Mouse (Mus musculus) left cerebral cortex, adult 8-10 months (tissue): ENCODE data around the gene Scn5a. TPM values are rescaled to one million over a fixed set of nuclear protein-coding genes. Genes with fewer than 3 reads are reported as not detected.

Experiments
- DNase-seq, 2 experiments: peaks; one replicate each; pipeline ENCODE4 v3.0.0; 2022; ENCODE audit warnings: low spot score in 2 of 2
- total RNA-seq, 4 experiments: library from RNA; stranded (reverse); gene quantifications; 2 replicates each; pipeline ENCODE4 v1.2.4; 2022

The Scn5a gene
- total RNA-seq, 4 experiments from 2014 or later: 3.5 to 4.6 (median 4.4) TPM

GRCm38 (mm10) chr9:119512993-119513392 lies 65.8 kb downstream of the Scn5a start:
- DNase-seq: no peak

DNA sequence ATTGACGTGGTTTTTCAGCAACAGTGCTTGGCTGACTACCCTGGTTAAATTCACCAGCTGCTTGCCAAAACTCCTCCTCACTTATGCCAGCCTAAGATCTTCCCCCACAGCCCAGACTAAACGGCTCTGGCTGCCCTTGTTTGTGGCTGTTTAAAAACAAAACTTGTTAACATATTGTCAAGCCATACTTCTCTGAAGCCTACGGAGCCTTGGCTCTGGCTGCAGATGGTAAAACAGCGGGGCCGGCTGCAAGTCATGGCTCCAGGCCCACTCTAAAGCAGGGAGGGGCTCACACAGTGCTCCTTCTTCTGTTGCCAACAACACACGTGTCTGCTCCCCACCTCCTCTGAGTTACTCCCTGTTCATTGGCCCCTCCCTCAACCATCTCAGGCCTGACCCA lies 67.9 kb downstream of the Scn5a start:
- DNase-seq: peak in 1 of 2 experiments; percentile 73

DNA sequence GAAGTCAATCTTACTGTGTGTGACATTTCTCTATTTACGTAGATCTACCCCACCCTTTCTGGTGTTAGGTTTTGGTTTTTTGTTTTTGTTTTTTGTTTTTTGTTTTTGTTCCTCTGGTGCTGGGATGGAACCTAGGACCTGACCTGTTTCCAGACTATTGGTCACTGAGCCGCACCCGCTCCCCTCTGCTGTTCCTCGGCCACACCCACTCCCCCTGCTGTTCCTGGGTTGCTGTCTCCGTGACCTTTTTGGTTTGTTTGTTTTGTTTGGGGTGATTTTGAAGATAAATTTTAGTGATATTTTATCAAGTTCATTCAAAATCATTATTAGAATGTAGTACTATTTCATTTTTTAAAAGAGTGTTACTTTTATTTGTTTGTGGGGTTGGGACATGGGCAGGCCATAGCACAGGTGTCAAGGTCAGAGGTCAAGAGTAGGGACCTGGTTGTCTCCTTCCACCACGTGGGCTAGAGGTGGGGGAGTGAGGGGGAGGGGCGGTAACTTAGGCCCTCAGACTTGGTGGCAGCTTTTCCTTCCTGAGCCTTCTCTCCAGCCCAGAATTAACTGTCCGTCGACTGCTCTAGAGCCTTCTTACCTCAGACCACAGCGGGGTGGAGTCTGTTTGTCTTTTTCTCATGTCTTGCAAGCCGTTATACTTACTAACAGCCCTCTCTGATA lies 73.7 kb downstream of the Scn5a start:
- no peak for DNase-seq

DNA sequence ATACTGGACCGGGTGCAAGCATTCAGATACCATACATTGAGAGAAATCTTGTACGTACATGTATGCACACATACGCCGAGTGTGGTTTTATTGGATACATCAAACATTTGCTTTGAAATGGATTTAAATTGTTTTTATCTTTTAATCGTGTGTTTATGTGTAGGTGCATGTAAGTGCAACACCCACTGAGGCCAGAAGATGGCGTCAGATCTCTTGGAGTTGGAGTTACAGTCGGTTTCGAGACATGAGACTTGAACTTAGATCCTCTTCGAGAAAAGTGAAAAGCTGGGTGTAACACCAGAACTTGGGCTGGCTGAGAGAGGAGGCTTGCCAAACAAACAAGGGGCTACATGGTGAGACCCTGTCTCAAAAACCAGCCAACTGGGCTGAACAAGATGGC lies 75.2 kb downstream of the Scn5a start:
- DNase-seq: no peak

- DNase-seq: no peak
These were observed 79.9 kb downstream of the Scn5a start for GRCm38 (mm10) chr9:119498885-119499284.

DNA sequence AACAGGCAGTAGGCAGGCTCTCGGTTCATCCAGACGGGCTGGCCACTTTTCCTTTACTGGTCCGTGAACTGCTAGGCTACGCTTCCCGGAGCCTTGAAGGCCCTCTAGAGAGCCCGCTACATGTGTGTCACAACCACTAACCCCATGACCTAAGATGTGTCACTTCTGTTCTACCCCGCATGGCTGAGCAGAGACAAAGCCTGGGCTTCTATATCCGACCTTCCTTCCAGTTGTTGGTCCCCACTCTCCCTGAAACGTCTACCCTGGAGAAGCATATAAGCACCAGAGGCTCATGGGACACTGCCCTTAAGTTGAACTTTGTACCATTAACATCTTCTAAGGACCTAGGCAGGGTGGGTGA lies 80.6 kb downstream of the Scn5a start:
- DNase-seq: no peak

- DNase-seq: no peak
These were observed 81.1 kb downstream of the Scn5a start for GRCm38 (mm10) chr9:119497546-119498246.

DNA sequence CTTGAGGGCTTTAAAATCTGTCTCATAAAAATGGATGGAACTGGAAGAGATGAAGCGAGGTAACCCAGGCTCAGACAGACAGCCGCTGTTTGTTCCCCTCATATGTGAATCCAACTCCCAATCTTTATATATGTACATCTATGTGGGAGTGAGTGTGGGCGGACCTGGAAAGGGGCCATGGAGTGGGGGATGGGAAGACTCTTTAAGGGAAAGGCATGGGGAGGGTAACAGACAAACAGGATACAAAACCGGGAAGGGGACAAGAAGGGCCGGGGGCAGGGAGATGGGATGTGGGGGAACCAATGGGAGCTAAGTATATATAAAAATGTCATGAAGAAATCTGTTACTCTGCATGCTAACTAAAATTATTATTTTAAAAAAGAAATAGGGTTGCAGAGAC lies 81.9 kb downstream of the Scn5a start:
- DNase-seq: no peak

DNA sequence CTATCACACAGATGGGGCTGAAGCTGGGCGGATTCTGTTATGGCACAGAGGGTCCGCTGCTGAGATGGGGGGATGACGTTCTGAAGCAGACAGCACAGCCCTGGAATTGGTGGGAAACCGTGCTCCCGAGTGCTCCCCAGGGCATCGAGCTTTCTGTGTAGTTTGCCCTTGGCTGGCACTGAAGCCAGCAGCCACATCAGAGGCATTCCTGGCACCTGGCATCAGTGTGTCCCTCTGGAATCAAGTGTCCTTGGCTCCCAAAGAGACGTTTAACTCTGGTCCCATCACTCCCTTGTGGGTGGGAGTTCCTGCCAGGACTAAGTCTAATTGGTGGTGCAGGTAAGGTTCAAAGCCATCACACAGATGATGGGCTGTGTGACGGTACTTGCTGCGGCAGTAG lies 82.5 kb downstream of the Scn5a start:
- no peak for DNase-seq

DNA sequence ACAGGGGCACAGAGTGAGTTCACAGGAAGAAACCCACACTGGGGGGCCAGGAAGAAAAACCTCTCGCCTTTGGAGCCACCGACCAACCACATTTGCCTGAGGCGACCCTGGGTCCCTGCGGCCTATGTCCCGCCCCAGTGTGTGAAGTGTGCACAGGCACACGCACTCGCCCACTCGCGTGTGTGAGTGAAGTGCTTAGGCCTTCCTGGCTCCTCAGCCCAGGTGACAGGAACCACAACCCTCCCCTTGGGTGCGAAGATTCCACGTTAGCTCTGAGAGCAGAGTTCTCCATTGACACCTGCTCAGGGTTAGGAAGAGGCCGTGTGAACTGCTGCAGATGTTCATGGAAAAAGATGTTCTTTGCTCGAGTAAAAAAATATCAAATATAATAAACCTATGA lies 93.9 kb downstream of the Scn5a start:
- no peak for DNase-seq

- no peak for DNase-seq
These were observed 94.4 kb downstream of the Scn5a start for GRCm38 (mm10) chr9:119484420-119484819.

GRCm38 (mm10) chr9:119483554-119484353 lies 95.1 kb downstream of the Scn5a start:
- no peak for DNase-seq

DNA sequence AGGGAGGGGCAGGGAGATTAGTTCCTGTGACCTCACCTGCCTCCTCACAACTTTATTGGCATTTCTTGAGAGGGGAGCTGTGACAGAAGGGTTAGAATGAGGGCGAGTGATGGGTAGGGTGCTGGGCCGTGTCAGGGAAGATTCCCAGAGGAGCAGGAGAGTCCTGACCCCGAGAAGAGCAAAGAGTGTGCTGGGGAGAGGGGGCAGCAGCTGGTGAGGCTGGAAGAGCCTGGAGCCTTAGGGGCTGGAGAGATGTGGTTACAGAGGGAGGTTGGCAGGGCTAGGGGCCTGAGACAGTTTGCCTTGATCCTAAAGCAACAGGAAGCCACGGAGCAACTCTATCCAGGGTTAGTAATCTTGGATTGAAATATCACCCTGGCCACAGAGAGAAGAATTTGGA lies 97.2 kb downstream of the Scn5a start:
- DNase-seq: no peak

- no peak for DNase-seq
These were observed 99.5 kb downstream of the Scn5a start for GRCm38 (mm10) chr9:119479297-119479696.

DNA sequence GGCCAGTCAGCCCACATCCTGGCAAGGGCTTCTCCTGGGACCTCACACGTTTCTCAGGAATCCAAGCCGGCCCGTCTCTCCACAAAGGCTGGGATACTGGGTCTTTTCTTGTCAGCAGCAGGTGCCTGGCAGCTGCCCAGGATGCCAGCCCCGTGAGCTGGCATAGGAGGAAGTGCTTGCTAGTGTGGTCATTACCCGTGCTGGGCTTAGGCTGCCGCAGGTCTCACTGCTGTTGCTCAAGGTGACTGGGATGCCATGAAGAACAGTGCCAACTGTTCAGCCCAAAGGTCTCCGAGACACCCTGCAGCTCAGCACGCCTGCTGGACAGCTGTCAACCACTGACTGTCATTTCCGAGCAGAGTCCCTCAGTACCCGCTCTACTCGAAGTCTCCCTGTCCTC lies 100.5 kb downstream of the Scn5a start:
- DNase-seq: no peak

DNA sequence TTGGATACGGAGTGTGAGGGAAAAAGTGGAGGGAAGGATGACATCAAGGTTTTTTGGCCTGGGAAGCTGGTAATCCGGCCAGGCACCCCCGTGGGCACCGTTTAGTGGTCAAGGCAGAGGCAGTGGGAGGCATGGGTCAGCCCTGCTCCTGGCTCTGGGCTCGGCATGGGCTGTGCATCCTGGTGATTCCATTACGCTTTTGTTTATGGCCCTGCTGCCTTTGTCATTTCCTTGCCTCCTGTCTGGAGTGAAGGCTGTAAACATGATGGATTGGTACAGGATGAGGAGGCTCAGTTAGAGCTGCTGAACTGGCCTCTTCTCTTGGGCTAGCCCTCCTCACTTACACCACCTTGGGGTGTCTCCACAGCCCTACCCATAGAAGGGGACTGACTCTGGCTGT lies 101.1 kb downstream of the Scn5a start:
- DNase-seq: no peak

GRCm38 (mm10) chr9:119474717-119475611 lies 103.9 kb downstream of the Scn5a start:
- DNase-seq: no peak

- DNase-seq: no peak
These were observed 105.1 kb downstream of the Scn5a start for GRCm38 (mm10) chr9:119473608-119474164.

- DNase-seq: no peak
These were observed 105.8 kb downstream of the Scn5a start for GRCm38 (mm10) chr9:119473011-119473410.

DNA sequence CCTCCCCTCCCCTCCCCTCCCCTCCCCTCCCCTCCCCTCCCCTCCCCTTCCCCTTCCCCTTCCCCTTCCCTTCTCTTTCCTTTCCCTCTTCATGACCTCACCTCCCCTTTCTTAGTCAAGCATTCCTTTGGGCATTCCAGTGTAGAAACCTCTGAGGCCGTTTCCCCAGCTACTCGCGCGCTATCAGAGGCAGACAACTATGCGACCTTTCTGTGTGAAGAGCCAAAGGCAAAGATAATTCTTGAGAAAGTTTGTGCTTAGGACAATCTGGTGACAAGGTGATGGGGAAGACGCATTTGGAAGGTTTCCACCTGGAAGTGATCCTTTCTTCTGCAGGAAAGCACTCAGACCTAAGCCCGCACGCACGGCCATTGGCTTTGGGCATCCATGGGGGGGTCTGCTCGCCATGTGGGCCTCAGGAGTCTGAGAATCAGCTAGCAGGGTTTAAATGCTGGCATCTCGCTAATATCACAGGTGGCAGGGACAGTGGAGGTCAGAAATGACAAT lies 106.4 kb downstream of the Scn5a start:
- DNase-seq: no peak
